Mouse (Mus musculus): Measurements from ENCODE around the gene Rad9b. TPM values are rescaled to one million over a fixed set of nuclear protein-coding genes. Genes with fewer than 3 reads are reported as not detected.

The Rad9b gene
- polyA plus RNA-seq, 2 experiments: 2.3 to 2.7 TPM

- H3K4me2 ChIP-seq (ENCODE audit: low read depth): no peak overlapping the region
- H3K27ac ChIP-seq: no peak overlapping the region
- H3K9me3 ChIP-seq (ENCODE audit: control insufficient read depth, low read length): no peaks in the 10 kb centered on the region
- peaks cover 3 to 11% of the 10 kb centered on the region in 2 experiments; a peak in 3 of 4 replicates for H3K4me1 ChIP-seq (replicated peaks; ENCODE audit: control insufficient read depth in 2 of 2, insufficient read depth in 2 of 2, low read length in 1 of 2)
- H3K9ac ChIP-seq (replicated peaks): no peak overlapping the region
- no peaks in the 10 kb centered on the region for H3K27me3 ChIP-seq (ENCODE audit: control insufficient read depth, insufficient read depth, low read length)
- H3K36me3 ChIP-seq (replicated peaks; ENCODE audit: control insufficient read depth, insufficient read depth, low read depth): no peaks in the 10 kb centered on the region
- DNase-seq (ENCODE audit: low read depth in 3 of 3, low spot score in 3 of 3): no peak
- TF ChIP-seq EP300 (IDR thresholded peaks at IDR 0.05; ENCODE audit: low read depth) (no peak), CTCF (IDR thresholded peaks at IDR 0.05; ENCODE audit: low read depth) (no peak)
- WGBS (ENCODE audit: insufficient replicate concordance): 87% methylated on average over 6 of the region's 6 CpGs
- no peak overlapping the region for H3K4me3 ChIP-seq (ENCODE audit: insufficient read depth in 1 of 2, low read depth in 2 of 2, low read length in 2 of 2)
- ATAC-seq (ENCODE audit: insufficient read depth): no peak
Observed at GRCm38 (mm10) chr5:122300071-122300518, 53.9 kb downstream of the Rad9b start.

- no peak for DNase-seq (ENCODE audit: low read depth in 3 of 3, low spot score in 3 of 3)
- no peak overlapping the region for H3K9ac ChIP-seq (replicated peaks)
Observed at GRCm38 (mm10) chr5:122295113-122295935, 58.7 kb downstream of the Rad9b start.

GRCm38 (mm10) chr5:122294219-122294735 lies 59.8 kb downstream of the Rad9b start:
- TF ChIP-seq CTCF (IDR thresholded peaks at IDR 0.05; ENCODE audit: low read depth): no peak
- no peak for TF ChIP-seq EP300 (IDR thresholded peaks at IDR 0.05; ENCODE audit: low read depth)
- no peak for DNase-seq (ENCODE audit: low read depth in 3 of 3, low spot score in 3 of 3)
- Histone ChIP-seq H3K4me2 (ENCODE audit: low read depth) (no peak overlapping the region), H3K4me3 (ENCODE audit: insufficient read depth in 1 of 2, low read depth in 2 of 2, low read length in 2 of 2) (no peak overlapping the region), H3K27ac (no peak overlapping the region), H3K27me3 (ENCODE audit: control insufficient read depth, insufficient read depth, low read length) (no peaks in the 10 kb centered on the region), H3K9ac (replicated peaks) (no peak overlapping the region), H3K9me3 (ENCODE audit: control insufficient read depth, low read length) (no peaks in the 10 kb centered on the region), H3K36me3 (replicated peaks; ENCODE audit: control insufficient read depth, insufficient read depth, low read depth) (no peaks in the 10 kb centered on the region), H3K4me1 (replicated peaks; ENCODE audit: control insufficient read depth in 2 of 2, insufficient read depth in 2 of 2, low read length in 1 of 2) (peaks cover 12 to 17% of the 10 kb centered on the region in 2 experiments)
- WGBS (ENCODE audit: insufficient replicate concordance): 69% methylated on average over 3 of the region's 3 CpGs
- no peak for ATAC-seq (ENCODE audit: insufficient read depth)

More at GRCm38 (mm10) chr5:122295113-122295935, 58.7 kb downstream of the Rad9b start:
- WGBS (ENCODE audit: insufficient replicate concordance): 79% methylated on average over 14 of the region's 14 CpGs
- Histone ChIP-seq H3K36me3 (replicated peaks; ENCODE audit: control insufficient read depth, insufficient read depth, low read depth) (no peaks in the 10 kb centered on the region), H3K9me3 (ENCODE audit: control insufficient read depth, low read length) (no peaks in the 10 kb centered on the region), H3K27ac (no peak overlapping the region), H3K27me3 (ENCODE audit: control insufficient read depth, insufficient read depth, low read length) (no peaks in the 10 kb centered on the region), H3K4me1 (replicated peaks; ENCODE audit: control insufficient read depth in 2 of 2, insufficient read depth in 2 of 2, low read length in 1 of 2) (peaks cover 12 to 17% of the 10 kb centered on the region in 2 experiments), H3K4me3 (ENCODE audit: insufficient read depth in 1 of 2, low read depth in 2 of 2, low read length in 2 of 2) (no peak overlapping the region), H3K4me2 (ENCODE audit: low read depth) (no peak overlapping the region)
- ATAC-seq (ENCODE audit: insufficient read depth): no peak
- TF ChIP-seq CTCF (IDR thresholded peaks at IDR 0.05; ENCODE audit: low read depth) (no peak), EP300 (IDR thresholded peaks at IDR 0.05; ENCODE audit: low read depth) (no peak)

- H3K36me3 ChIP-seq (replicated peaks; ENCODE audit: control insufficient read depth, insufficient read depth, low read depth): no peaks in the 10 kb centered on the region; the same call in 1 of the 2 replicates
- no peak overlapping the region for H3K27ac ChIP-seq
- TF ChIP-seq EP300 (IDR thresholded peaks at IDR 0.05; ENCODE audit: low read depth) (no peak), CTCF (IDR thresholded peaks at IDR 0.05; ENCODE audit: low read depth) (no peak)
- WGBS (ENCODE audit: insufficient replicate concordance): 78% methylated on average over 6 of the region's 6 CpGs
- ATAC-seq (ENCODE audit: insufficient read depth) (no peak), DNase-seq (ENCODE audit: low read depth in 3 of 3, low spot score in 3 of 3) (no peak)
- H3K27me3 ChIP-seq (ENCODE audit: control insufficient read depth, insufficient read depth, low read length): no peaks in the 10 kb centered on the region
- H3K4me3 ChIP-seq (ENCODE audit: insufficient read depth in 1 of 2, low read depth in 2 of 2, low read length in 2 of 2): no peak overlapping the region
- H3K4me2 ChIP-seq (ENCODE audit: low read depth): no peak overlapping the region
- no peaks in the 10 kb centered on the region for H3K9me3 ChIP-seq (ENCODE audit: control insufficient read depth, low read length)
- H3K4me1 ChIP-seq (replicated peaks; ENCODE audit: control insufficient read depth in 2 of 2, insufficient read depth in 2 of 2, low read length in 1 of 2): peaks cover 12 to 17% of the 10 kb centered on the region in 2 experiments
- no peak overlapping the region for H3K9ac ChIP-seq (replicated peaks)
Observed at GRCm38 (mm10) chr5:122293131-122293530, 60.9 kb downstream of the Rad9b start.
